Mouse (Mus musculus) lung, embryonic 15.5 days (tissue): ENCODE results near the gene Klhl24. TPM values are rescaled to one million over a fixed set of nuclear protein-coding genes. Genes with fewer than 3 reads are reported as not detected.

ENCODE experiments used
- ATAC-seq: fragments of 200-750 bp; cut with Nextera tagmentation; 2 replicates; pipeline ENCODE4 v1.8.0; 2017; ENCODE audit warnings: moderate number of reproducible peaks, borderline replicate concordance; ENCODE audit not compliant: low FRiP score, low TSS enrichment; ENCODE audit errors: extremely low read depth
- H3K27ac ChIP-seq: fragments of 300-500 bp; sonication (generic); 2 replicates; pipeline ENCODE4 v1.5.1; 2015; ENCODE audit warnings: moderate library complexity, mild to moderate bottlenecking, inconsistent platforms
- H3K27me3 ChIP-seq: fragments of 300-500 bp; sonication (generic); 2 replicates; pipeline ENCODE4 v1.6.1; 2015; ENCODE audit warnings: inconsistent platforms
- H3K36me3 ChIP-seq: fragments of 300-500 bp; sonication (generic); 2 replicates; pipeline ENCODE4 v1.6.1; 2015; ENCODE audit warnings: inconsistent platforms
- H3K4me1 ChIP-seq: fragments of 300-500 bp; sonication (generic); 2 replicates; pipeline ENCODE4 v1.6.1; 2015; ENCODE audit warnings: inconsistent platforms
- H3K4me2 ChIP-seq: fragments of 300-500 bp; sonication (generic); 2 replicates; pipeline ENCODE4 v1.6.1; 2015; ENCODE audit warnings: inconsistent platforms, mild to moderate bottlenecking, moderate library complexity
- H3K4me3 ChIP-seq: fragments of 300-500 bp; sonication (generic); 2 replicates; pipeline ENCODE4 v1.5.1; 2015; ENCODE audit warnings: mild to moderate bottlenecking, inconsistent platforms
- H3K9ac ChIP-seq: fragments of 300-500 bp; sonication (generic); 2 replicates; pipeline ENCODE4 v1.6.1; 2015; ENCODE audit warnings: inconsistent platforms
- H3K9me3 ChIP-seq: fragments of 300-500 bp; sonication (generic); 2 replicates; pipeline ENCODE4 v1.6.1; 2016; ENCODE audit warnings: inconsistent platforms
- WGBS: fragments of 180-500 bp; shearing (Covaris S2); methylation state at CpG from one replicate; pipeline ENCODE4 v1.1.7; 2015; 5-methylcytosine and 5-hydroxymethylcytosine counted together
- polyA plus RNA-seq: library from polyadenylated mRNA; unstranded; fragments of >200 nt; fragmentation: Nextera tagmentation; extraction: Ambion mirVana; gene quantifications from 2 replicates; pipeline ENCODE4 v1.2.1, GENCODE M21; 2015

Gene Klhl24
- 26.5 and 31.3 TPM in 2 replicates for polyA plus RNA-seq

DNA sequence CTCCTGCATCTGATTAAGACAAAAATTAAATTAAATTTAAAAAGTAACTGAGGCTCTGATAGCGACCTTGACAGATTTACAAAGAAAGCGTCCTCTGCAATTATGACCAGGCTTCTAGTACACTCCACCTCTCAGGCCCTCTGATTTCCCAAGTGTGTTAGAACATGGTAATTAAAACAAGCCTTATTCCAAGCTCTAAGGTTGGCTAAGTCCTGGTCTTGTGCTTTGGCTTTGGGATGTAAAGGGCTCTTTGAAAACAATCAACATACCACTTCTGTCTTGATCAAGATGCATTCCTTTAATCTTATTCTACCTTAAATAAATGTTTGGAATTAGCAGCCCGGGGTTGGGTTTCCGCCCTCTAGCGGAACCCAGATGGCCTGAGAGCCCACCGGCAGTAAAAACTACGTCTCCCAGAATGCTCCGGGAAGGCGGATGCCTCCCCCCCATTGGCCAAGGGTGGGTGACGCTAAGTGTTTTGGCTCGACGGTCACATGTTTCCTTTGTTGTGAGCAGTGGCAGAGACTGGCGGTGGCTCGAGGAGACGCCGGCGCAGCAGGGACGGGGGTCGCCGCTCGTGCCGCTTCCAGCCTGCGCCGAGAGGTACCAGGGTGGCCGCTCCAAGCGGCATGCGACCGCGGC lies at the start of gene Klhl24:
Gene Klhl24 (plus strand): TSS at position 474 of the 642 bp plus-strand sequence.
- Histone ChIP-seq H3K4me3 (peak within 1 kb of the TSS; percentile 72), H3K4me2 (peak within 1 kb of the TSS; percentile 54), H3K27me3 (no peaks in the 10 kb centered on the region), H3K27ac (peak within 1 kb of the TSS; percentile 98), H3K9me3 (no peaks in the 10 kb centered on the region), H3K9ac (peak within 1 kb of the TSS; percentile 82), H3K4me1 (no peaks in the 10 kb centered on the region), H3K36me3 (no peaks in the 10 kb centered on the region)
- under 1% methylated on average over 28 of the region's 29 CpGs for WGBS
- ATAC-seq = peak; percentile 95

DNA sequence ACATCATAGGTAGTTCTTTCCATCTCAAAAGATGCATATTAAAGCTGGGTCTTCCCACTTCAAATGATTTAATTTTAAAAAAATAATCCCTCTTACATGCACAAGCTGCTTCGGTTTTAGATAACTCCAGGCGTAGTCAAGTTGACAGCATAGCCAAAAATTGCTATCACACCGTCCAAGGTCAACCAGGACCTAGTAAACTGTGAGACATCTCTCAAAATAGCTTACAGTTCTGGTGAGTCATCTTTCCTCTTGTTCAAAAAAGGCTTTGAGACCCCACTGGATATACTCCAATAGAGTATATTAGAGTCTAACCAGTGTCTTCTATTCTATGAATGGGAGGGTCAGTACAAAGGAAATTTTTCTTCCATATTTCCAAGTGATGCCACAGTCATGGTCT lies 44.7 kb upstream of the Klhl24 start:
- no peak overlapping the region for H3K9ac ChIP-seq
- H3K4me1 ChIP-seq = no peaks in the 10 kb centered on the region
- ATAC-seq = no peak
- no peak overlapping the region for H3K27ac ChIP-seq
- H3K36me3 ChIP-seq = no peaks in the 10 kb centered on the region
- no peak overlapping the region for H3K4me3 ChIP-seq
- no peaks in the 10 kb centered on the region for H3K9me3 ChIP-seq
- WGBS = 66% methylated on average over 3 of the region's 3 CpGs
- no peak overlapping the region for H3K4me2 ChIP-seq
- H3K27me3 ChIP-seq = no peaks in the 10 kb centered on the region

DNA sequence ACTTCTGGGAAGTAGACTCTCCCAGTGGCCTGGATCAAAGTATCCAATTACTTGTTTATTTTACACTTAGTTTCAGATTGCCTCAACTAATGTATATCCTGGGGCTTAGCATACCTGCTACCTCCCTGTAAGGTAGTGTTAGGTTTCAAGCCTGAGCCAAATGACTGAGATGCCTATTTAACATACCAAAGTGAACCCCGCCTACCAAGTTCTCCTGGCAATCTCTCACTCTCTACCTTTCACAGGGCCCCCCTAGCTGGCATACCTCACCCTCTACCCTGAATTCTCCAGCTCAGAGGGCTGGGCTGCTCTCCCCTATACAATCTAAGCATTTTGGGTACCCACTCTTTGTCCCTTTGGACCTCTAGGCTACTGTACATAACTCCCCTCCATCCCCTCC lies 24.6 kb upstream of the Klhl24 start:
- no peaks in the 10 kb centered on the region for H3K27me3 ChIP-seq
- no peak overlapping the region for H3K4me2 ChIP-seq
- no peaks in the 10 kb centered on the region for H3K36me3 ChIP-seq
- no peak overlapping the region for H3K4me3 ChIP-seq
- ATAC-seq = peak; percentile 77
- no peaks in the 10 kb centered on the region for H3K4me1 ChIP-seq
- H3K9me3 ChIP-seq = no peaks in the 10 kb centered on the region
- WGBS = 50% methylated on average over 1 of the region's 1 CpGs
- 0 out of 2 replicates have a peak overlapping the region, but pooled peaks have one; percentile 31 for H3K27ac ChIP-seq
- no peak overlapping the region for H3K9ac ChIP-seq

DNA sequence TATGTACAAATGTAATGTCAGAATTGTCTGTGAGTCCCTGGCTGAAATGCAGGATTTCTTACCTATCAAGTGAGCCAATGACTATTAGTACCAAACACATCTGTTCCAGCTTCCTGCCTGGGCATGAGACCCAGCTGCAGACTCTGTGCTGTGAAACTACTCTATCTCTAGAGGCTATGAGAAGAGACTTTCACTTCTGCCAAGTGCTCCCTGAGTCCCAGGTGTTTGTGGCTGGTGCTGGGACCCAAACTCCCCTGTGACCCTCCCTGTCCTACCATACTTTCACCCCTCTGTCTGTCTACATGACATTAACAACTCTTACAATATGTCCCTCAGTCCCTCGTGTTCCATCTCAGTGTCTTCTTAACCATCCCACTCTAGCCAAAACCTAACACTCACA lies 20.7 kb upstream of the Klhl24 start:
- no peaks in the 10 kb centered on the region for H3K27me3 ChIP-seq
- 65% methylated on average over 1 of the region's 1 CpGs for WGBS
- no peak overlapping the region for H3K4me3 ChIP-seq
- H3K27ac ChIP-seq = no peak overlapping the region
- H3K4me1 ChIP-seq = no peaks in the 10 kb centered on the region
- no peaks in the 10 kb centered on the region for H3K9me3 ChIP-seq
- no peak overlapping the region for H3K9ac ChIP-seq
- ATAC-seq = no peak
- no peaks in the 10 kb centered on the region for H3K36me3 ChIP-seq
- H3K4me2 ChIP-seq = no peak overlapping the region

DNA sequence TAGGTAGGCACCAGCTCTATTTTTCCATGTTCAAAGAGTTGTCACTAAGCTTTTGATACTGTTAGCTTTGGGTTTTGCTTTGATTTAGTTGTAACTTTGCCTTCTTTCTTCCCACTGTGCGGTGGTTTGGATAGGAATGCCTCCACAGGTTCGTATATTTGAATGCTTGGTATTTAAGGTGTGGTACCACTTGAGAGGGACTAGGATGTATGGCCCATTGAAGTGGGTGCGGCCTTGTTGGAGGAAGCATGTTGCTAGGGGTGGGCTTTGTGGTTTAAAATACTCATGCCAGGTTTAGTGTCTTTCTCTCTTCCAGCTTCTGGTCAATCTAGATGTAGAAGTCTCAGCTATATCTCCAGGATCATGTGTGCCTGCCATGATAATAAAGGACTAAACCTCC lies 17.1 kb upstream of the Klhl24 start:
- Histone ChIP-seq H3K27me3 (no peaks in the 10 kb centered on the region), H3K4me2 (no peak overlapping the region), H3K9ac (no peak overlapping the region), H3K27ac (no peak overlapping the region), H3K36me3 (no peaks in the 10 kb centered on the region), H3K9me3 (no peaks in the 10 kb centered on the region), H3K4me3 (no peak overlapping the region), H3K4me1 (no peaks in the 10 kb centered on the region)
- no peak for ATAC-seq
- WGBS = 69% methylated on average over 3 of the region's 3 CpGs

DNA sequence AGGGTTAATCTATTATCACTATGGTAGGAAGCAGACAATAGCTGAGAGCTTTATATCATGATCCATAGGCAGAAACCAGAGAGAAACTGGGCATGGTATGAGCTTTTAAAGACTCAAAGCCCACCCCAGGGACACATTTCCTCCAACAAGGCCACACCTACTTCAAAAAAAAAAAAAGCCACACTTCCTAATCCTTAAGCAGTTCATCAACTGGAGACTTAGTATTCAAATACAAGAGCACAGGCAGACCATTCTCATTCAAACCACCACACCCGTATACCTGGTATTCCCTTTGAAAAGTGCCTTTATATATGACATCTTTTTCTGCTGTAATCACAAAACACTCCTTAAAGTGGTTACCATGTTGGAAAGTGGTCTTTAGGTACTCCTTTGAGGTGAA lies 12.7 kb upstream of the Klhl24 start:
- Histone ChIP-seq H3K9ac (no peak overlapping the region), H3K4me2 (no peak overlapping the region), H3K9me3 (no peaks in the 10 kb centered on the region), H3K36me3 (no peaks in the 10 kb centered on the region), H3K27me3 (no peaks in the 10 kb centered on the region), H3K27ac (no peak overlapping the region), H3K4me1 (no peaks in the 10 kb centered on the region), H3K4me3 (no peak overlapping the region)
- ATAC-seq = no peak
- 80% methylated on average over 1 of the region's 1 CpGs for WGBS

DNA sequence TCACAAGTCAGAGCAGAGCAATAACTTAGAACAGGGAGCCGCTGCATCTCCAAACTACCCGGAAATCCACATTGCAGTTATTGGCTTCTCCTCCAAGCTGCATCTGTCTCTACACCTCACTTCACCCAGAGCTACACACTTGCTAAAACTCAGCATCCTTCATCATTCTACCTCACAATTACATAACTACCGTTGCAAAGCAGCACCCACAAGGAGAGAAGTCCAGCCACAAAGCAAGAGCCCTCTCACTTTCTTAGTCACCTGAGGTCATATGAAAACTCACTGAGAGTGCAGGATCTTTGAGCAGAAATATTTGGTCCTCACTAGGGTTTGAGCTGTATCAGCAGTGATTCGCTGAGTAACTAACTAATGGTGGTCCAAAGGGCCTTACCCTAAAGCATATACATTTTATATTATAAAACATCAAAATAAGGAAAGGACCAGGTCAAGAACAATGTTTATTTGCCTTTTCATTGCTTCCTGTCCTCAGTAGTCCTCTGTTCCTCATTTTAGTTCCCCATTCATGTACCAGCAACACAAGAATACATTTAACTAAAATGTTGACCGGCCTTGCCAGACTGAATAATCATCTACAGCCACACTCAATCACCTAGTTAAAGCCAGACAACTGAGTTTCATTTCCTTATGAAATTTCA lies 12.0 kb upstream of the Klhl24 start:
- Histone ChIP-seq H3K4me3 (no peak overlapping the region), H3K9ac (no peak overlapping the region), H3K4me2 (no peak overlapping the region), H3K36me3 (no peaks in the 10 kb centered on the region), H3K27ac (no peak overlapping the region), H3K4me1 (no peaks in the 10 kb centered on the region), H3K27me3 (no peaks in the 10 kb centered on the region), H3K9me3 (no peaks in the 10 kb centered on the region)
- WGBS = 86% methylated on average over 5 of the region's 5 CpGs
- no peak for ATAC-seq

DNA sequence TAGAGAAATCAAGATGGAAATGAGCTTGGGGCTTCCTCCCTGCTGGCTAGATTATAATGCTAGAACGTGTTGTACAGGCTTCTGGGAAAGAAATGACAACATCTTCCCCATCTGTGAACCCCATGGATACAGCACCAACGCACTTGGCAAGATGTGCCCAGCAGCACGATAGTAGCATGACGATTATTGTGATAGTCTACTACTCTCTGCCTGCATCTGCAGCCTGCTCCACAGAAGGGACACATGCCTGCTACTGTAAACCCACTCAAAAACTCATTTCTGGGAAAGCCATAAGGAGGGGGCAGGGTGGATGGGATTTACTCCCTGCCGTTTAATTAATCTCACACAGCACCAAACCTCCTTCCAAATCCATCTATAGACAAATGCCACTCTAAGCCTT lies 10.4 kb upstream of the Klhl24 start:
- no peaks in the 10 kb centered on the region for H3K9me3 ChIP-seq
- H3K36me3 ChIP-seq = no peaks in the 10 kb centered on the region
- H3K9ac ChIP-seq = no peak overlapping the region
- H3K4me2 ChIP-seq = no peak overlapping the region
- H3K27me3 ChIP-seq = no peaks in the 10 kb centered on the region
- H3K27ac ChIP-seq = no peak overlapping the region
- 78% methylated on average over 5 of the region's 5 CpGs for WGBS
- no peaks in the 10 kb centered on the region for H3K4me1 ChIP-seq
- H3K4me3 ChIP-seq = no peak overlapping the region
- ATAC-seq = no peak

DNA sequence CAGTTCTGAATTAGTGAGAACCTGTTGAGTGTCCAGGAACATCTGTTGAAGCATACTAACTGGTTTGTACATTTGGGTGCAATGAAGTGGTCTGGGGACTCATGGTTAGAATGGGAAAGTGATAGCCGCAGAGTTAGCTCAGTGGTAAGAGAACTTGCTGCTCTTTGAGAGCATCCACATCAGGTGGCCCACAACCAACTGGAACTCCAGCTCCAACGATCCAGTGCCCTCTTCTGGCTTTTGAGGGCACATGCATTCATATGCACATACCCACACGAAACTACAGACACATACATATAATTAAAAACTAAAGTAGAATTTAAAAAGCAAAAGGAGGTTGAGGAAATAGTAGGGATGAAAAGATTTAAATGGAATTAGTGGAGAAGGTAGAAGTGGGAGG lies 7.7 kb upstream of the Klhl24 start:
- Histone ChIP-seq H3K27ac (no peak overlapping the region), H3K4me1 (no peaks in the 10 kb centered on the region), H3K4me3 (no peak overlapping the region), H3K4me2 (no peak overlapping the region), H3K36me3 (no peaks in the 10 kb centered on the region), H3K9ac (no peak overlapping the region), H3K27me3 (no peaks in the 10 kb centered on the region), H3K9me3 (no peaks in the 10 kb centered on the region)
- ATAC-seq = no peak
- 91% methylated on average over 3 of the region's 3 CpGs for WGBS

DNA sequence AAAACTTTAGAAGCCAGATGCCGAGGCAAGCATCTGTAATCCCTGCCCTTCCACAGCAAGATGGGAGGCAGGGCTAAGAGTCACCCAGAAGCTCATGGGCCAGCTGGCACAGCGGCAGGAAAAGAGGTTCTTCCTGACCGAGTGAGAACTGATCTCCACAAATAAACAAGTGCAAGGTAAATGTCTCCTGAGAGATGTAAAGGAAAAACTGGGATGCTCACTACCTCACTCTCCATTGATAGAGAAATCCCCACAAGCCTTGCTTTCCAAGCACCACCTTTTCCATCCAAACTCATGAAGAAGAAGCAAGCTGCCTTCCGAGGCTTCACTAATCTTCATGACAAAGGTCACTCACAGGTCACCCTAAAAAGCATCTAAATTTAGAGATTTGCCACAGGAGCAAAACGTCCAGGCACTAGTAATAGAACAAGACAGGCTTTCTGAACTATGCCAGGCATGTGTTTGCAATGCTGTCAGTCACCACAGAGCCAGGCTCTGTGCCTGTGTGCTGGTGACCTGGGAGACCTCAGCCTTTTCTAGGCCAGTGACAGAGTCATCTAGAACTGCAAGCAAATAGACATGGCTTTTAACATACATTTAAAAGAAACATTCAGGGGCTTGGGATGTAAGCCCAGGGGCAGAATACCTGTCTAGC lies 6.3 kb upstream of the Klhl24 start:
- 13% methylated on average over 5 of the region's 5 CpGs for WGBS
- no peak overlapping the region for H3K27ac ChIP-seq
- no peaks in the 10 kb centered on the region for H3K36me3 ChIP-seq
- H3K4me3 ChIP-seq = no peak overlapping the region
- H3K4me2 ChIP-seq = no peak overlapping the region
- ATAC-seq = no peak
- H3K9me3 ChIP-seq = no peaks in the 10 kb centered on the region
- H3K4me1 ChIP-seq = no peaks in the 10 kb centered on the region
- no peak overlapping the region for H3K9ac ChIP-seq
- no peaks in the 10 kb centered on the region for H3K27me3 ChIP-seq

DNA sequence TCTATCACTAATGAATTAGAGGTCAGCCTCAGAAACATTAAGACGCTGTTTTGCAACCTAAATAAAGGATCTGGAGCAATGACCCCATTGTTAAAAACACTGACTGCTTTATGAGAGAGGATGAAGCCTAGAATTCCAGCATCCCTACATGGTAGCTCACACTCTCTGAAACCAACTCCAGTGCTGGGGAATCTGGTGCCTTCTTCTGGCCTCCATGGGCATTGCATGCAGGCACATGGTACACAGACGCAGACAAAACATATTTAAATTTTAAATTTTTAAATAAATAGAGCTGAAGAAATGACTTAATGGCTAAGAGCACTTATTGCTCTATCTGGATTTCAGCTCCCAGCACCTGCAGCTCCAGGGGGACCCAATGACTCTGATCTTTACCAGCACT lies 1.4 kb upstream of the Klhl24 start:
- 89% methylated on average over 2 of the region's 2 CpGs for WGBS
- H3K27ac ChIP-seq = no peak overlapping the region

DNA sequence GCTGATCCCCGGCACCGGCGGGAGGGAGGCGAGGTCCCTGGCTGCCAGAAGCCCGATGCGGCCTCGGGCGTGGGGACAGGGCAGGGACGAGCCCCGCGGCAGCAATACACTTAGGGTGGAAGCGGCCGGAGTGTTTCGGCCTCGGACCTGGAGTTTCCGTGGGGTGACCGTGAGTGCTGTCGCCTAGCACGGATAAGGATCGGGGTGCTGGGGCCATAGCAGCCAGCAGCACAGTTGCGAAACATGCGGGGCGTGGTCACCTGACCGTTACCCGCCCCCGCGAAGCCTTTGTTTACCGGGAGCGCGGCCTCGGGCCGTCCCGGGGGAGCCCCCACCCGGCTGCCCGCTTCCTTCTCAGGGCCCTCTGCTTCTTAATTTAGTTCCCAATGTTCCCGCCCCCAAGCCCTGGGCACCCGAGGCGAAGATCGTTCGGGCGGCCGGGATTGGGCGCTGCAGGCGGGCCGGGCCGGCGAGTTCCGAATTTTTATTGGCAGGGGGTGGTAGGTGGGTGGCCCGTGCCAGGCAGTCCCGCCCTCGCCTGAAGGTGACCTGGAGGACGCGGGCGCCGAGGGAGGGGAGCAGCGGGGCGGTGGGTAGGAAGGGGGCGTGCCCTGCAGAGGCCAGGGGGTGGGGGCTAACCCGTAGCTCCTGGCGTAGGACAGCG lies 501 bp downstream of the Klhl24 start:
- under 1% methylated on average over 61 of the region's 61 CpGs for WGBS
- Histone ChIP-seq H3K4me2 (peak overlapping the region; percentile 54), H3K4me1 (no peaks in the 10 kb centered on the region), H3K27me3 (no peaks in the 10 kb centered on the region), H3K36me3 (peaks cover 5% of the 10 kb centered on the region; the same call in 1 of the 2 replicates), H3K4me3 (peak overlapping the region; percentile 72), H3K9ac (peak overlapping the region; percentile 82), H3K27ac (peak overlapping the region; percentile 98), H3K9me3 (no peaks in the 10 kb centered on the region)
- peak; percentile 95 for ATAC-seq

More for the DNA sequence above, 1.4 kb upstream of the Klhl24 start:
- no peak overlapping the region for H3K9ac ChIP-seq
- ATAC-seq = no peak
- H3K4me2 ChIP-seq = no peak overlapping the region
- no peak overlapping the region for H3K4me3 ChIP-seq
- no peaks in the 10 kb centered on the region for H3K4me1 ChIP-seq
- no peaks in the 10 kb centered on the region for H3K27me3 ChIP-seq
- no peaks in the 10 kb centered on the region for H3K36me3 ChIP-seq
- H3K9me3 ChIP-seq = no peaks in the 10 kb centered on the region
